Mouse (Mus musculus) olfactory bulb, adult 2 months (tissue): Measurements from ENCODE around the gene Arl4a.

Experiments used
- CTCF ChIP-seq: fragments of 200-500 bp; IDR thresholded peaks from 2 replicates; pipeline ENCODE4 v1.5.1; 2012; ENCODE audit warnings: low read depth, mild to moderate bottlenecking, low read length, moderate library complexity; ENCODE audit not compliant: insufficient read depth
- POLR2A ChIP-seq: fragments of 200-500 bp; IDR thresholded peaks from 2 replicates; pipeline ENCODE4 v1.6.1; 2012; ENCODE audit warnings: mild to moderate bottlenecking, low read depth, low read length, moderate library complexity; ENCODE audit not compliant: insufficient read depth

DNA sequence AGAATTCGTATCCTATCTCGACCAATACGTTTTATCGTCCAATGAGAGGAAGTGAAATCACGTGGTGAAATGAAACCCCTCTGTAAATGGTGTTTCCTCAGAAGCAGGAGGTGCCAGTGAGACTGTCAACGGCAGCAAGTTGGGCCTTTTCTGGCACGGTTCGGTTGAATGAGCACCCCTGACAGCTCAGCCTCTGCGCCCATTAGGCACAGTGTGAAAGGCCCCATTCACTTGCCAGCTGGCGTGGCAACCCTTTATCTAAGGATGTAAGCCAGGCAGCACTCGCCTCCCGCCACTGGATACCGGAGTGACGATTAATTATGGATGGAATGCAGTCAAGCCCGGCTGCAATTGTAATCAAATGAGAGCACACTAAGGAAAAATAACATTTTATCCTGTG, 81.4 kb downstream of the Arl4a start:
- TF ChIP-seq CTCF (no peak), POLR2A (no peak)
